Mouse (Mus musculus) bone marrow macrophage, adult 2 months (primary cell): ENCODE data around the gene Bace1.

Experiments
- CTCF ChIP-seq: IDR thresholded peaks from 2 replicates; pipeline ENCODE4 v1.5.1; 2012; ENCODE audit warnings: low read depth, mild to moderate bottlenecking, low read length, moderate library complexity
- POLR2A ChIP-seq: IDR thresholded peaks from 2 replicates; pipeline ENCODE4 v1.6.1; 2012; ENCODE audit warnings: mild to moderate bottlenecking, low read depth, low read length, borderline replicate concordance

DNA sequence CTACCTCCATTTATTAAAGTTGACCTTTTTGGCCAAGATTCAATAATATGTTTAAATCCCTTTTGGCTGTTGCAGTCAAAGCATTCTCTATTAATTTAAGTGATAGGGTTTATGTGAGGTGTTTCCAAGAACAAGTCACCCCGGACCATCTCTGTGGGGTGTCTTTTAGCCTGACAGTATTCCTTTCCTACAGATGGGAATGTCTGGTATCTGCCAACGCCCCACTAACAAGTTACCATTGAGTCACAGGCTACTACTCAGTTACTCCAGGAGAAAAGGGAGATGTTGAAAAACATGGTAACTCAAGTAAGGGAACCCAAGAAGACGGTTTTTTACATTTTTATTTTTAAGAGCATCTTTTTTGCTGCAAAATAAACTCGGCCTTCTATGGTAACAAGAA, 66.8 kb downstream of the Bace1 start:
- TF ChIP-seq CTCF, result no peak
- TF ChIP-seq POLR2A, result no peak
